Mouse (Mus musculus): ENCODE data around the gene Rhox2h. TPM values are rescaled to one million over a fixed set of nuclear protein-coding genes. Genes with fewer than 3 reads are reported as not detected.
"Not testable (repeated sequence)": the region's sequence is repeated elsewhere in the genome, so short reads cannot be mapped to it uniquely, and the experiment has no call there.

Gene Rhox2h
- total RNA-seq (2021), result not detected
- long read RNA-seq, experiment 1, result 0 reads
- long read RNA-seq, experiment 2, result 0 reads

- DNase-seq (ENCODE audit: low spot score in 2 of 2), result not testable (repeated sequence)
Measured at GRCm38 (mm10) chrX:37673177-37673576, at the start of gene Rhox2h. Rhox2h (minus strand) TSS chrX:37673277.

GRCm38 (mm10) chrX:37701821-37702387 lies 28.8 kb upstream of the Rhox2h start:
- no peak for DNase-seq (ENCODE audit: low spot score in 2 of 2)

GRCm38 (mm10) chrX:37692261-37692660 lies 19.2 kb upstream of the Rhox2h start:
- DNase-seq (ENCODE audit: low spot score in 2 of 2), result no peak

GRCm38 (mm10) chrX:37683031-37683715 lies 10.1 kb upstream of the Rhox2h start:
- no peak for DNase-seq (ENCODE audit: low spot score in 2 of 2)

- DNase-seq (ENCODE audit: low spot score in 2 of 2), result not testable (repeated sequence)
Measured at GRCm38 (mm10) chrX:37668664-37669063, 4.4 kb downstream of the Rhox2h start, which contains the start of gene Rhox3h. Rhox3h (minus strand) TSS chrX:37668764.

GRCm38 (mm10) chrX:37651227-37651626 lies 21.9 kb downstream of the Rhox2h start, which contains the start of gene Rhox4g:
Rhox4g (minus strand) TSS chrX:37651327.
- not testable (repeated sequence) for DNase-seq (ENCODE audit: low spot score in 2 of 2)

- not testable (repeated sequence) for DNase-seq (ENCODE audit: low spot score in 2 of 2)
Measured at GRCm38 (mm10) chrX:37643370-37643769, 29.7 kb downstream of the Rhox2h start, which contains the start of gene Rhox2g. Rhox2g (minus strand) TSS chrX:37643470.

- DNase-seq (ENCODE audit: low spot score in 2 of 2), result not testable (repeated sequence)
Measured at GRCm38 (mm10) chrX:37628512-37628911, 44.6 kb downstream of the Rhox2h start, which contains the start of gene Rhox3g. Rhox3g (minus strand) TSS chrX:37628612.

Other genes with a start within 250 kb of the Rhox2h start
- not detected for gene Rhox4b, start 240.8 kb downstream of the Rhox2h start, total RNA-seq (2021)
- gene Rhox2c, start 219.6 kb downstream of the Rhox2h start, total RNA-seq (2021), result not detected
- not detected for gene Rhox3c, start 214.7 kb downstream of the Rhox2h start, total RNA-seq (2021)
- gene Rhox4c, start 192.9 kb downstream of the Rhox2h start, total RNA-seq (2021), result not detected
- not detected for gene Rhox2d, start 179.8 kb downstream of the Rhox2h start, total RNA-seq (2021)
- gene Rhox4d, start 158.9 kb downstream of the Rhox2h start, total RNA-seq (2021), result not detected
- gene Rhox2e, start 142.8 kb downstream of the Rhox2h start, total RNA-seq (2021), result not detected
- gene Rhox3e, start 131.3 kb downstream of the Rhox2h start, total RNA-seq (2021), result not detected
- gene Rhox4e, start 115.9 kb downstream of the Rhox2h start, total RNA-seq (2021), result not detected
- gene Rhox2f, start 101.9 kb downstream of the Rhox2h start, total RNA-seq (2021), result not detected
- not detected for gene Rhox3f, start 92.3 kb downstream of the Rhox2h start, total RNA-seq (2021)
- gene Rhox4f, start 65.6 kb downstream of the Rhox2h start, total RNA-seq (2021), result not detected
- not detected for gene Rhox3g, start 44.7 kb downstream of the Rhox2h start, total RNA-seq (2021)
- not detected for gene Rhox2g, start 29.8 kb downstream of the Rhox2h start, total RNA-seq (2021)
- gene Rhox4g, start 21.9 kb downstream of the Rhox2h start, total RNA-seq (2021), result not detected
- gene Rhox3h, start 4.5 kb downstream of the Rhox2h start, total RNA-seq (2021), result not detected
- gene Rhox5, start 131.6 kb upstream of the Rhox2h start, total RNA-seq (2021), result not detected
- gene Rhox6, start 153.6 kb upstream of the Rhox2h start, total RNA-seq (2021), result not detected
- not detected for gene Rhox7a, start 158.4 kb upstream of the Rhox2h start, total RNA-seq (2021)
- not detected for gene Rhox8, start 205.7 kb upstream of the Rhox2h start, total RNA-seq (2021)
- not detected for gene Rhox7b, start 224.0 kb upstream of the Rhox2h start, total RNA-seq (2021)
- gene Rhox9, start 228.5 kb upstream of the Rhox2h start, total RNA-seq (2021), result not detected

Measured in layer of hippocampus, postnatal 14 days (tissue).